Mouse (Mus musculus): ENCODE results near the gene Gsk3a.

DNA sequence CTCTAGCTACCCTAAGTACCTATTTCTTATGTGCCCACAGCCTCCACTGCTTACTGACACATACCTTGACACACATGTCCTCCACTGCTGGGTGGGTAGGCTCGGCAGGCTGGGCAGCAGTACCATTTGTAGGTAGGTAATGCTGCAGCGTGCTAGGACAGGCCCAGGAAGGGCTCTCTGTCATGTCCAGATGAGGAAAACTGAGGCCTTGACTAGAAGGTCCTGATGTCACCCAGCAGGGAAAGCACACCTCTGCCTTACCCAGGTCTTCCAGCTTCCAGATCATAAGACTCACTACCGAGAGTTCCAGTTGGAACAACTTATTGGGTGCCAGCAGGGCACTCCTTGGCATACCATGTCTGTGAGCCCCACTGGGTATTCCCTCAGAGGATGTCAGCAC is 37.3 kb upstream of the Gsk3a start:
- TF ChIP-seq CTCF (IDR thresholded peaks at IDR 0.05; ENCODE audit: borderline replicate concordance, control insufficient read depth, extremely low read depth, insufficient read depth, low read length, poor library complexity) (no peak), POLR2A (IDR thresholded peaks at IDR 0.05; ENCODE audit: control insufficient read depth, extremely low read depth, insufficient read depth, low read length, poor library complexity) (no peak)

Measured in thymus, adult 2 months (tissue).